Comparison of ENCODE assay signal across 36 mouse cellular contexts in genomic region chr8:95545815-95546214, GRCm38 (mm10). TPM values are rescaled to one million over a fixed set of nuclear protein-coding genes. Genes with fewer than 3 reads are reported as not detected.
DNase-seq lines count a peak whose midpoint lies in the region; ATAC-seq and TF ChIP-seq lines count a peak whose summit lies in the region.
"Had no signal": no experiment of that assay in that cellular context is flagged by ENCODE, and none has a peak within 500 bp of the region (broad histone marks: within the 10 kb centered on the region; RNA-seq: fewer than 3 reads in every experiment).

No protein-coding gene starts in this region.

- WGBS in kidney, adult 2 months, result 67% methylated on average over 17 of the region's 17 CpGs
- 76% methylated on average over 17 of the region's 17 CpGs for WGBS in kidney, embryonic 15.5 days
- WGBS in forebrain, embryonic 14.5 days, result 83% methylated on average over 17 of the region's 17 CpGs

- peak; percentile 34 for DNase-seq in kidney, adult 2 months
- no peak for DNase-seq in ES-E14 (ENCODE audit: low read depth, low spot score)
- peak; percentile 35 for DNase-seq in kidney, postnatal 10 days
- peak; percentile 47 for DNase-seq in testis, postnatal 10 days (ENCODE audit: low spot score)
- DNase-seq in forebrain, embryonic 14.5 days (ENCODE audit: low spot score), result no peak
- no peak for DNase-seq in right cerebral cortex, postnatal 36 days (ENCODE audit: low spot score in 2 of 2)
- no peak for DNase-seq in heart, adult 11 months
- DNase-seq: adrenal gland, postnatal 10 days; B cell, adult 2 months; cerebellum, adult 11-12 months; cerebellum, adult 9-11 months; embryo, embryonic 11 days; gastrocnemius, postnatal 10 days; heart, postnatal 36 days; thymus, postnatal 14 days had no signal

- in situ Hi-C loops in ES-E14 (cut with MboI; ENCODE audit: low sequenced_read_pairs in 2 of 2, unreplicated experiment in 2 of 2), result no loop called here

- no peak overlapping the region for H3K4me3 ChIP-seq in kidney, adult 2 months (ENCODE audit: insufficient read depth, low read depth, low read length)
- H3K4me3 ChIP-seq in kidney, embryonic 15.5 days (replicated peaks), result no peak overlapping the region
- H3K4me3 ChIP-seq in ES-E14 (ENCODE audit: insufficient read depth in 1 of 2, low read depth in 1 of 2, low read length in 2 of 2, poor library complexity in 1 of 2, severe bottlenecking in 1 of 2), result peak overlapping the region; percentile 42 to 59
- no peak overlapping the region for H3K4me3 ChIP-seq in forebrain, embryonic 14.5 days (ENCODE audit: low read depth, low read length)
- H3K4me3 ChIP-seq: embryonic facial prominence, embryonic 12.5 days; forebrain, embryonic 15.5 days; hindbrain, embryonic 15.5 days; limb, embryonic 13.5 days; lung, embryonic 15.5 days; midbrain, embryonic 10.5 days; midbrain, embryonic 15.5 days had no signal

- no peaks in the 10 kb centered on the region for H3K27me3 ChIP-seq in kidney, adult 2 months (replicated peaks; ENCODE audit: control insufficient read depth, insufficient read depth, low read length)
- H3K27me3 ChIP-seq in kidney, embryonic 15.5 days, result no peaks in the 10 kb centered on the region
- H3K27me3 ChIP-seq in forebrain, embryonic 14.5 days (replicated peaks; ENCODE audit: control insufficient read depth, insufficient read depth, low read length), result no peaks in the 10 kb centered on the region
- H3K27me3 ChIP-seq: embryonic facial prominence, embryonic 12.5 days; forebrain, embryonic 15.5 days; hindbrain, embryonic 15.5 days; limb, embryonic 13.5 days; lung, embryonic 15.5 days; midbrain, embryonic 15.5 days had no signal

- no peak overlapping the region for H3K9ac ChIP-seq in kidney, embryonic 15.5 days
- peak overlapping the region; percentile 74; the same call in 1 of the 2 replicates for H3K9ac ChIP-seq in ES-E14 (ENCODE audit: insufficient read depth, low read depth, low read length, poor library complexity, severe bottlenecking)
- no peak overlapping the region for H3K9ac ChIP-seq in forebrain, embryonic 14.5 days (ENCODE audit: low read length)
- H3K9ac ChIP-seq: embryonic facial prominence, embryonic 12.5 days; forebrain, embryonic 15.5 days; hindbrain, embryonic 15.5 days; limb, embryonic 13.5 days; lung, embryonic 15.5 days; midbrain, embryonic 15.5 days had no signal

- no peak overlapping the region for H3K27ac ChIP-seq in kidney, adult 2 months (ENCODE audit: insufficient read depth, low read depth, low read length)
- no peak overlapping the region for H3K27ac ChIP-seq in kidney, embryonic 15.5 days
- peak overlapping the region; percentile 45; the same call in 1 of the 2 replicates for H3K27ac ChIP-seq in ES-E14 (ENCODE audit: insufficient read depth, low read depth, low read length, poor library complexity, severe bottlenecking)
- H3K27ac ChIP-seq in forebrain, embryonic 14.5 days (ENCODE audit: low read depth, low read length), result no peak overlapping the region
- H3K27ac ChIP-seq: embryonic facial prominence, embryonic 12.5 days; forebrain, embryonic 15.5 days; hindbrain, embryonic 15.5 days; kidney, postnatal 0 days; limb, embryonic 13.5 days; lung, embryonic 15.5 days; midbrain, embryonic 10.5 days; midbrain, embryonic 15.5 days had no signal

- TF ChIP-seq CTCF in kidney, adult 2 months (conservative IDR thresholded peaks at IDR 0.05; ENCODE audit: insufficient read depth, insufficient read length, low read depth, low read length), result no peak

- H3K4me2 ChIP-seq in kidney, embryonic 15.5 days, result no peak overlapping the region
- no peak overlapping the region for H3K4me2 ChIP-seq in forebrain, embryonic 14.5 days (ENCODE audit: low read length)
- H3K4me2 ChIP-seq: embryonic facial prominence, embryonic 12.5 days; forebrain, embryonic 15.5 days; heart, embryonic 11.5 days; hindbrain, embryonic 15.5 days; limb, embryonic 13.5 days; liver, embryonic 11.5 days; lung, embryonic 15.5 days; midbrain, embryonic 15.5 days had no signal

- ATAC-seq in kidney, embryonic 15.5 days (replicated peaks; ENCODE audit: low FRiP score), result no peak
- no peak for ATAC-seq in forebrain, embryonic 14.5 days
- ATAC-seq: forebrain, embryonic 15.5 days; midbrain, embryonic 15.5 days had no signal

- H3K36me3 ChIP-seq in kidney, adult 2 months (ENCODE audit: control insufficient read depth, insufficient read depth, low read length), result no peaks in the 10 kb centered on the region
- H3K36me3 ChIP-seq in kidney, embryonic 15.5 days, result no peaks in the 10 kb centered on the region
- H3K36me3 ChIP-seq in ES-E14 (ENCODE audit: control insufficient read depth, insufficient read depth, low read length, poor library complexity, severe bottlenecking), result no peaks in the 10 kb centered on the region
- no peaks in the 10 kb centered on the region for H3K36me3 ChIP-seq in forebrain, embryonic 14.5 days (ENCODE audit: control insufficient read depth, insufficient read depth, low read length)
- H3K36me3 ChIP-seq: embryonic facial prominence, embryonic 12.5 days; forebrain, embryonic 15.5 days; hindbrain, embryonic 15.5 days; limb, embryonic 13.5 days; lung, embryonic 15.5 days; midbrain, embryonic 10.5 days; midbrain, embryonic 15.5 days had no signal

- H3K4me1 ChIP-seq in kidney, adult 2 months (ENCODE audit: control insufficient read depth, insufficient read depth, low read length), result no peaks in the 10 kb centered on the region
- peaks cover 4% of the 10 kb centered on the region; the same call in 1 of the 2 replicates for H3K4me1 ChIP-seq in kidney, embryonic 15.5 days
- H3K4me1 ChIP-seq in ES-E14 (ENCODE audit: control insufficient read depth in 2 of 2, insufficient read depth in 2 of 2, low read length in 2 of 2, poor library complexity in 1 of 2), result peaks cover 9 to 20% of the 10 kb centered on the region in 2 experiments; a peak in 3 of 4 replicates
- peaks cover 3% of the 10 kb centered on the region; the same call in 1 of the 2 replicates for H3K4me1 ChIP-seq in forebrain, embryonic 14.5 days (ENCODE audit: control insufficient read depth, insufficient read depth, low read length)
- H3K4me1 ChIP-seq: embryonic facial prominence, embryonic 12.5 days; limb, embryonic 13.5 days; lung, embryonic 15.5 days had no signal

- TF ChIP-seq POLR2A in kidney, adult 2 months (IDR thresholded peaks at IDR 0.05; ENCODE audit: low read depth, low read length), result no peak

- H3K9me3 ChIP-seq in kidney, embryonic 15.5 days (replicated peaks), result no peaks in the 10 kb centered on the region
- H3K9me3 ChIP-seq in ES-E14 (ENCODE audit: control insufficient read depth, insufficient read depth, low read depth, low read length), result no peaks in the 10 kb centered on the region
- H3K9me3 ChIP-seq in forebrain, embryonic 14.5 days (replicated peaks; ENCODE audit: control insufficient read depth, low read length), result no peaks in the 10 kb centered on the region
- H3K9me3 ChIP-seq: embryonic facial prominence, embryonic 12.5 days; forebrain, embryonic 15.5 days; hindbrain, embryonic 15.5 days; limb, embryonic 13.5 days; lung, embryonic 15.5 days; midbrain, embryonic 10.5 days; midbrain, embryonic 15.5 days had no signal

TF ChIP-seq in ES-E14, 5 proteins besides CTCF, POLR2A, EP300 and RAD21:
- TF ChIP-seq ZNF384 (IDR thresholded peaks at IDR 0.05; ENCODE audit: low read depth, low read length) (no peak), HCFC1 (IDR thresholded peaks at IDR 0.05; ENCODE audit: borderline replicate concordance, insufficient read depth, low read length) (no peak), CHD2 (IDR thresholded peaks at IDR 0.05; ENCODE audit: low read depth, low read length) (no peak), MAFK (IDR thresholded peaks at IDR 0.05; ENCODE audit: insufficient read depth, low read depth, low read length) (no peak), ZC3H11A (IDR thresholded peaks at IDR 0.05; ENCODE audit: borderline replicate concordance, low read depth, low read length) (no peak)

RNA-seq across cellular contexts. Expression of gene Ccdc113, which starts 11.9 kb away (rescaled TPM):
- 0.13 TPM in 1 of 2 replicates, not detected in the other for polyA plus RNA-seq in kidney, adult 2 months (2012; rRNA removed)
- 0.59 and 0.83 TPM in 2 replicates for polyA plus RNA-seq in kidney, embryonic 15.5 days (2015; fragmentation: Nextera tagmentation; extraction: Ambion mirVana)
- total RNA-seq in ES-E14 (2012; rRNA removed), result 1.1 and 1.4 TPM in 2 replicates
- polyA plus RNA-seq in forebrain, embryonic 14.5 days (2014; fragmentation: Nextera tagmentation; extraction: Ambion mirVana), result 1.9 and 2.2 TPM in 2 replicates
- total RNA-seq: granulocyte monocyte progenitor cell, adult 5-6 weeks; heart, postnatal 36 days; megakaryocyte progenitor cell, adult 5-6 weeks had no signal
- polyA plus RNA-seq: liver, embryonic 11.5 days; liver, embryonic 16.5 days had no signal

RNA-seq across cellular contexts. Expression of gene Prss54, which starts 30.3 kb away (rescaled TPM):
- 0.08 TPM in 1 of 2 replicates, not detected in the other for polyA plus RNA-seq in kidney, adult 2 months (2012; rRNA removed)
- polyA plus RNA-seq in kidney, embryonic 15.5 days (2015; fragmentation: Nextera tagmentation; extraction: Ambion mirVana), result not detected in 2 replicates
- not detected in 2 replicates for total RNA-seq in ES-E14 (2012; rRNA removed)
- not detected in 2 replicates for polyA plus RNA-seq in forebrain, embryonic 14.5 days (2014; fragmentation: Nextera tagmentation; extraction: Ambion mirVana)
- total RNA-seq: adrenal gland, postnatal 10 days; gastrocnemius, postnatal 10 days; granulocyte monocyte progenitor cell, adult 5-6 weeks; heart, postnatal 36 days; layer of hippocampus, adult 8-10 months; layer of hippocampus, postnatal 25 days; left cerebral cortex, adult 8-10 months; megakaryocyte progenitor cell, adult 5-6 weeks had no signal
- polyA plus RNA-seq: embryonic facial prominence, embryonic 12.5 days; forebrain, embryonic 15.5 days; heart, embryonic 11.5 days; heart, embryonic 16.5 days; hindbrain, embryonic 15.5 days; intestine, embryonic 14.5 days; kidney, postnatal 0 days; limb, embryonic 13.5 days; liver, embryonic 11.5 days; liver, embryonic 16.5 days; lung, embryonic 15.5 days; midbrain, embryonic 10.5 days; midbrain, embryonic 15.5 days; neural tube, embryonic 11.5 days; urinary bladder, adult 2 months had no signal

RNA-seq across cellular contexts. Expression of gene Csnk2a2, which starts 56.0 kb away (rescaled TPM):
- polyA plus RNA-seq in kidney, adult 2 months (2012; rRNA removed), result 15.7 and 19.6 TPM in 2 replicates
- 9.0 and 10.5 TPM in 2 replicates for polyA plus RNA-seq in kidney, embryonic 15.5 days (2015; fragmentation: Nextera tagmentation; extraction: Ambion mirVana)
- 40.2 and 52.4 TPM in 2 replicates for total RNA-seq in ES-E14 (2012; rRNA removed)
- 14.3 and 15.5 TPM in 2 replicates for polyA plus RNA-seq in forebrain, embryonic 14.5 days (2014; fragmentation: Nextera tagmentation; extraction: Ambion mirVana)

Comparison
In these comparisons a context has a peak if more than half of its experiments do, and no peak if none do; other contexts are left out.
1. DNase-seq: peak in kidney, adult 2 months (single experiment), kidney, postnatal 10 days (single experiment) and testis, postnatal 10 days (single experiment); none in ES-E14 (single experiment), forebrain, embryonic 14.5 days (single experiment), right cerebral cortex, postnatal 36 days (0 of 2) and heart, adult 11 months (single experiment).
2. H3K4me3 ChIP-seq: peak in ES-E14 (2 of 2); none in kidney, adult 2 months (single experiment), kidney, embryonic 15.5 days (single experiment) and forebrain, embryonic 14.5 days (single experiment).